Mouse (Mus musculus) ovary, adult 10 weeks (tissue): ENCODE results near the gene Il13ra2. TPM values are rescaled to one million over a fixed set of nuclear protein-coding genes. Genes with fewer than 3 reads are reported as not detected.

Source experiments
- polyA plus RNA-seq: library from polyadenylated mRNA; stranded (reverse); fragments of 350-450 nt; fragmentation: Illumina TruSeq; extraction: RNeasy Lipid Tissue Mini Kit (QIAGEN cat#74804); gene quantifications from one replicate; pipeline ENCODE4 v1.2.3, GENCODE M21; 2014

Gene Il13ra2
- polyA plus RNA-seq = 29.0 TPM

GRCm38 (mm10) chrX:147429129-147429528 is at the start of gene Il13ra2:
Il13ra2 (minus strand) TSS chrX:147429192.

DNA sequence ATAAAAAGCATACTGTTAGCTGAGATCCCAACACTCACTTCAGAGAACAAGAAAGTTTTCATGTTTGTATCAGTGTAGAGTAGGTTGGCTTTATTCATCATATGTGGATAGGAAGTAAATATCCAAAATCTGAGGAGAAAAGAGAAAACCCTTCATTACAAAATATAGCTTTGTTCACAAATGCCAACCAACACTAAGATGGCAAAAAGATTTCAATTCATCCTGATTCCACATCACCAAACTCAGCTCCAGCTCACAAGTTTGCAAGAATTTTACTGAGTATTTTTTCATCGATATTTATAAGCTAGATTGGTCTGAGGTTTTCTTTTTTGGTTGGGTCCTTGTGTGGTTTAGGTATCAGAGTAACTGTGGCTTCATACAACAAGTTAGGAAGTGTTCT is 24.6 kb upstream of the Il13ra2 start, which contains the start of gene Vmn1r239-ps:
TSS of gene Vmn1r239-ps (minus strand) at position 101 of the 400 bp plus-strand sequence.

Other genes starting within 250 kb of the Il13ra2 start
- gene Vmn1r239-ps, start 24.5 kb upstream of the Il13ra2 start, polyA plus RNA-seq = not detected
- 145 TPM for gene Lrch2, start 124.9 kb upstream of the Il13ra2 start, polyA plus RNA-seq